Mouse (Mus musculus) kidney, adult 2 months (tissue): ENCODE measurements around the gene Tbx18. TPM values are rescaled to one million over a fixed set of nuclear protein-coding genes. Genes with fewer than 3 reads are reported as not detected.
A peak's percentile ranks its signal among the peaks of the same experiment; 100 is the strongest.

Experiments used
- DNase-seq: peaks from one replicate; pipeline ENCODE4 v3.0.0; 2021
- H3K27ac ChIP-seq: fragments of 200-500 bp; 2 replicates; pipeline ENCODE4 v1.5.1; 2012; ENCODE audit warnings: low read depth, low read length, control low read depth, inconsistent platforms; ENCODE audit not compliant: insufficient read depth
- H3K27me3 ChIP-seq: fragments of 200-500 bp; replicated peaks from 2 replicates; pipeline ENCODE4 v1.6.1; 2012; ENCODE audit warnings: mild to moderate bottlenecking, moderate library complexity, low read length, inconsistent platforms; ENCODE audit not compliant: control insufficient read depth, insufficient read depth
- H3K36me3 ChIP-seq: fragments of 200-500 bp; 2 replicates; pipeline ENCODE4 v1.6.1; 2012; ENCODE audit warnings: mild to moderate bottlenecking, moderate library complexity, low read length, inconsistent platforms; ENCODE audit not compliant: control insufficient read depth, insufficient read depth
- H3K4me1 ChIP-seq: fragments of 200-500 bp; 2 replicates; pipeline ENCODE4 v1.6.1; 2011; ENCODE audit warnings: low read length; ENCODE audit not compliant: control insufficient read depth, insufficient read depth
- H3K4me3 ChIP-seq: fragments of 200-500 bp; 2 replicates; pipeline ENCODE4 v1.5.1; 2011; ENCODE audit warnings: mild to moderate bottlenecking, low read depth, low read length, control low read depth; ENCODE audit not compliant: insufficient read depth
- CTCF ChIP-seq: fragments of 200-500 bp; conservative IDR thresholded peaks from 2 replicates; pipeline ENCODE4 v1.5.1; 2011; ENCODE audit warnings: low read depth, mild to moderate bottlenecking, control low read depth, low read length, moderate library complexity, mixed read lengths; ENCODE audit not compliant: insufficient read depth, insufficient read length
- POLR2A ChIP-seq: fragments of 200-500 bp; IDR thresholded peaks from one replicate; pipeline ENCODE4 v1.6.1; 2011; ENCODE audit warnings: low read depth, low read length, control low read depth
- WGBS: fragments of 180-500 bp; shearing (Covaris S2); methylation state at CpG from one replicate; pipeline ENCODE4 v1.1.7; 2018; 5-methylcytosine and 5-hydroxymethylcytosine counted together
- polyA plus RNA-seq: library from polyadenylated mRNA; depleted of rRNA; stranded (reverse); fragments of >200 nt; gene quantifications from 2 replicates; pipeline ENCODE4 v1.2.3, GENCODE M21; 2012; rRNA removed

Tbx18 gene
- polyA plus RNA-seq = 0.45 and 0.53 TPM in 2 replicates

DNA sequence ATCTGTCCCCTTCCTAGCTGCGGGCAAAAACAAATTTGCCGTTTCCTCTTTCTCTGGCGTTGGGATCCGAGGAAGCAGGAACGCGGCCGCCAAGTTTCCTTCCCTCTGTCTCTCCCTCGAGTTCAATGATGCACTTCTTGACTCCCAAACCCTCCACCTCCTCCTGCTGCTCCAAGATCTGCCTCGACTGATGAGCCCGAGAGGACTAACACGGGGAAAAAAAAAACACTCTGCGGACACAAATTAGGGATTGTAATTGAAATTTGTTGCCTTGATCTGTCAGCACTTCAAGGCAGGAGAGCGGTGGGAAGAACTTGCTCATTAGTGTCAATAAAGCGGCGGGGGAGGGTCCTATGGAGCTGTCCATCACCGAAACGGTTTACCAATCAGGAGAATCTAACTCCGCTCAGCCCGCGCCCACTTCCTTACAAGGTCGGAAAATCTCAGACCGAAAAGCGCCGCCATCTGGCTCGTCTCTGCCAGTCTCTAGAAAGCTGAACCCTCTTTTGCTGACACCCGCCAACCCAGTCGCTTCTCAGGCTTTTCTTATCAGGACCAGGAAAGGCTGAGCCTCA, at the start of gene Tbx18:
TSS of gene Tbx18 (minus strand) at position 300 of the 575 bp plus-strand sequence.
- DNase-seq = peak; percentile 39
- H3K4me3 ChIP-seq = peak within 1 kb of the TSS; percentile 6
- TF ChIP-seq CTCF (no peak), POLR2A (no peak)
- 2% methylated on average over 27 of the region's 27 CpGs for WGBS
- no peaks in the 10 kb centered on the region for H3K36me3 ChIP-seq
- H3K4me1 ChIP-seq = no peaks in the 10 kb centered on the region
- no peak within 1 kb of the TSS for H3K27ac ChIP-seq
- peaks cover 16% of the 10 kb centered on the region for H3K27me3 ChIP-seq

DNA sequence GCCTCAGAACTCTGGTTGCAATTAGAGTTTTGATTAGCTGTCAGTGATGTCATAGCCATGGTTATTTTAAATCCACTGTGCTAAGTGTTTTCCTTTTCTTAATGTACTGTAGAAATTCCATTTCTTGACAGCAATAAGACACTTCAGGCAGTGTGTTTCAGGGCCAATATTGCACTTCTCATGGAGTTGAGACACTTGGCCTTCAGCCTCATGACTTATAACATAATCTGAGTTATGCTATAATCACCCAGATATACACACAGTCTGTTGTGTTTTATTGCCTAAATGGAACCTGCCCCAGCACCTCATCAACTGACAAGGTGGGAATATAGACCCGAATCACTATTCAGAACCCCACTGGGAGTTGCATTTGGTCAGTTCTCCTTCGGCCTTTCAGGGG, 42.9 kb upstream of the Tbx18 start:
- Histone ChIP-seq H3K4me1 (no peaks in the 10 kb centered on the region), H3K27ac (no peak overlapping the region), H3K27me3 (no peaks in the 10 kb centered on the region), H3K36me3 (no peaks in the 10 kb centered on the region), H3K4me3 (no peak overlapping the region)
- WGBS = 63% methylated on average over 2 of the region's 2 CpGs
- TF ChIP-seq CTCF (no peak), POLR2A (no peak)
- no peak for DNase-seq

DNA sequence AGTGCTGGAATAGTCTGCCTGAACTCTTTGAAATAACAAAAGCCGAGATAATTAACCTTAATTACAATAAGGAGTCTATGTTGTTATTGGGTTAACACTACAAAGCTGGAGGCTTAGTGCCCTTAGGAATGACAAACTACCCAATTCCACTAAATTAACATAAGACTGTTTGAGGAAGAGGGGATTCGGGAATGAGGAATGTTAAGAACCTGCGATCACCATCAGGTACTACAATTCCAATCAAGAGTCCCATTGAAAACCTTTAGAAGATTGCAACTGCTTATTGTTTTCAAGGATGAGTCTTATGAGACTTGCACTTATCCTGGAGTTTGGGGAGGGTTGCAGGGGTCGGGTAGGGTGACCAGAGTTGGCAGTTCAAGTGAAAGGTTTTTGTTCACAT, 24.6 kb upstream of the Tbx18 start:
- Histone ChIP-seq H3K36me3 (no peaks in the 10 kb centered on the region), H3K27me3 (no peaks in the 10 kb centered on the region; the same call in 1 of the 2 replicates), H3K27ac (no peak overlapping the region), H3K4me1 (no peaks in the 10 kb centered on the region), H3K4me3 (no peak overlapping the region)
- 52% methylated on average over 4 of the region's 4 CpGs for WGBS
- DNase-seq = no peak
- TF ChIP-seq POLR2A = no peak
- no peak for TF ChIP-seq CTCF

DNA sequence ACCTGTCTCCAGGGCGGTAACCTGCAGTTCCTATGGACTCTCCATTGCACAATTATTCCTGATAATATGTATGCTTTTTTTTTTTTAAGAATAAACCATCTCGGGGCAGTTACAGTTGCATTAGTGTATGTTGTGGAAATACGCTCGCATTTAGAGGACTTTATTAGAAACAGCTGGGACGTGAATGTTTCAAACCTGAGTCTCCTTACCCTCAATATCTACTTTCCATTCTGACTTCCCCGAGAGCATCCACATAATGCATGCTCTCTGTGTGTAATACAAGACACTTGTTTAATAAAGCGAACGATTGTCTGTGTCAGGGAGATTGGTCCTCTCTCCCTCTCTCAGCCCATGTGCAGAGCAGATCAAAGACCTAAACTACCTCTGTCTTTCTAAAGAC, 10.5 kb upstream of the Tbx18 start:
- TF ChIP-seq POLR2A = no peak
- no peak for TF ChIP-seq CTCF
- Histone ChIP-seq H3K4me1 (no peaks in the 10 kb centered on the region), H3K36me3 (no peaks in the 10 kb centered on the region), H3K4me3 (no peak overlapping the region), H3K27ac (no peak overlapping the region), H3K27me3 (peaks cover 6% of the 10 kb centered on the region)
- no peak for DNase-seq
- 77% methylated on average over 8 of the region's 8 CpGs for WGBS

DNA sequence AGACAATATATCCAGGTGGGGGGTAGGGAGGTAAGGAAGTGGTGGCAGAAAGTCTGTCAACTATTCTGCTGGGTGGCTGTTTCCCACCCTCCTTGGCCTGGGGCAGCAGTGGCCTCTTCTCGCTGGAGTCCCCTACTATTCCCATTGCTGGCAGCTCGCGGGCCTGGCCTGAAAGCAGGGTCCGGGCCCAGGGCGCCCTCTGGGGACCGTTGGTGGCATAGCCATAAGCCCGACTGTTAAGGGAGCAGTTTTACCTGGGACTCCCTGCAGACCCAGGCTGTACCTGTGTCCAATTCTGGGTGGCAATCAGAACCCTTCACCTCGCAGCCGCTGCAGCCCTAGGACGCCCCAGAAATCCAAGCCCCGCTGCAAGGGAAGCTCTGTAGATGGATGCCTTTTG, 9.6 kb upstream of the Tbx18 start:
- Histone ChIP-seq H3K27me3 (peaks cover 6% of the 10 kb centered on the region), H3K4me1 (no peaks in the 10 kb centered on the region), H3K36me3 (no peaks in the 10 kb centered on the region), H3K27ac (no peak overlapping the region), H3K4me3 (no peak overlapping the region)
- no peak for TF ChIP-seq POLR2A
- peak; percentile 53 for TF ChIP-seq CTCF
- WGBS = 1% methylated on average over 11 of the region's 11 CpGs
- DNase-seq = peak; percentile 50

DNA sequence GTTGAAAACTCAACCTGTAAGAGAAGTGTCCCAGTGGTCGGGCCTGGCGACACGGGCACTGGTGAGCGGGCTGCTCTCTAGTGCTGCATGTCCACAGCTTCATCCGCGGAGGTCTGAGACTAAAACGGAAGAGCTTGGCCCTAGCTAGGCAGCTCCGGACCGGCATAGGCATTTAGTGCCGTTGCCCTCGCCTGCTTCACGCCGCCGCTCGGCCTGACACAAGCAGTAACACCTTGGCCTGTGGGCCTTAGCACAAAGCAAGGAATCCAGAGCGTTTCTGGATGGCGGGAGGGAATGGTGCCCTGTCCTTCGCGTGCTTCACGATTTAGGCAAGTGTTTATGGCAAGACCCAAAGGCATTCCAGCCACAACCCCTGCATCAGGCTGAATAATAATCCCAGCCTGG, 9.2 kb upstream of the Tbx18 start:
- 8% methylated on average over 20 of the region's 20 CpGs for WGBS
- Histone ChIP-seq H3K27me3 (peaks cover 6% of the 10 kb centered on the region), H3K4me3 (no peak overlapping the region), H3K27ac (no peak overlapping the region), H3K36me3 (no peaks in the 10 kb centered on the region), H3K4me1 (no peaks in the 10 kb centered on the region)
- no peak for DNase-seq
- TF ChIP-seq CTCF = no peak
- TF ChIP-seq POLR2A = no peak

DNA sequence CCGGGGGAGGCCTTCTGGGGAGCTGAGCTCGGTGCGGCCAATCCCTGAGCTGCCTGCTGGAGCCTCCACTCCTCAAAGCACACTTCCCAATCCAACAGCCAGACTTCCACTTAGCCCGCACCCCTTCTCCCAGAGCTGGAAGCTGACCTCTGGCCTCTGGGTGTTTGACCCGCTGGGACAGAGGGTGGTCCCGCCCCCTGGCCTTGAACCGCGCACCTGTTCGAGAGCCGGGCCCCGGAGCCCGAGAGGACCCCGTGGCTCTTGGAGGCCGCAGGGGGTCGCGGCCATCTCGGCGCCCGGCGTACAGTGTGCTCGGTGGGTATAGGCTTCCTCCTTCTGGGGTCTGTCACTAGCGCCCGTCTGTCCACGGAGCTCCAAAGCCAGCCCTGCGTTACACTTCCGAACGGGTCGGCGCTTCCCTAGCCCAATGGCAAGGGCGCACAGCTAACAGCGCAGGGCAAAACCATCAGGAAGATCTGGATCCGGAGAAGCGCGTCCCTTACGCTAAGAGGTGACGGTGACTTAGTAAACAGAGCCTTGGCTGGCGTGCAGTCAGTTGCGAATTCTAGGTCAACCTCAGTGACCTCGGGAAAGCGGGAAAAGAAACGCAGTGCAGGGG, 8.6 kb upstream of the Tbx18 start:
- TF ChIP-seq CTCF = no peak
- Histone ChIP-seq H3K27me3 (peaks cover 6% of the 10 kb centered on the region), H3K27ac (no peak overlapping the region), H3K4me1 (no peaks in the 10 kb centered on the region), H3K4me3 (no peak overlapping the region), H3K36me3 (no peaks in the 10 kb centered on the region)
- WGBS = 3% methylated on average over 41 of the region's 41 CpGs
- DNase-seq = no peak
